Mouse (Mus musculus): Measurements from ENCODE around the gene Ints11. TPM values are rescaled to one million over a fixed set of nuclear protein-coding genes. Genes with fewer than 3 reads are reported as not detected.

Ints11 gene
- polyA plus RNA-seq, 1 experiment from 2014 or later: 19.9 TPM

DNA sequence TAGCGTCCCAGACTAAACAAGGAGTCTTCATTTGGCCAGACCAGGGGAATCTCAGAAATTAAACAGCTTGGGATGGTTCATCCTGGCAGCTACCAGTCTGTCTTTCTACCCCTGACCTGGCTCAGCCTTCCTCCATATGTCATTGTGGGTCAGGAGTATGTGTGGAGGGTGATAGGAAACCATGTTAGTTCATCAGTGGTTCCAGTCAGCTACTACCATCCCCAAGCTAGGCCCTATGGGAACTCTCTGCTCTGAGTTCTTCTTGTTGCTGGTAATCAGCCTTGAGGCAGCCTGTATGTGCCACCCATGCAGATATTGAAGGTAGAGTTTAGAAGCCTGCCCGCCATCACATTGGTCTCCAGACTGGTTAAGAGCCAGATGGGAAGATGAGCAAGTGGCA lies 29.0 kb downstream of the Ints11 start:
- 96% methylated on average over 2 of the region's 2 CpGs for WGBS
- no peak for TF ChIP-seq CTCF (IDR thresholded peaks at IDR 0.05; ENCODE audit: low read depth)
- H3K4me1 ChIP-seq (replicated peaks; ENCODE audit: control insufficient read depth, insufficient read depth, low read length): peaks cover 4% of the 10 kb centered on the region; the same call in 1 of the 2 replicates
- H3K36me3 ChIP-seq (ENCODE audit: control insufficient read depth, insufficient read depth): peaks cover 59% of the 10 kb centered on the region
- H3K27me3 ChIP-seq (replicated peaks; ENCODE audit: control insufficient read depth, insufficient read depth, low read length): no peaks in the 10 kb centered on the region
- no peak overlapping the region for H3K4me2 ChIP-seq (replicated peaks; ENCODE audit: low read depth)
- no peak overlapping the region for H3K4me3 ChIP-seq (ENCODE audit: low read depth, low read length)
- ATAC-seq: no peak
- H3K27ac ChIP-seq (ENCODE audit: low read depth, low read length): no peak overlapping the region
- H3K9ac ChIP-seq (ENCODE audit: low read depth, low read length): no peak overlapping the region
- H3K9me3 ChIP-seq (ENCODE audit: control insufficient read depth): no peaks in the 10 kb centered on the region

DNA sequence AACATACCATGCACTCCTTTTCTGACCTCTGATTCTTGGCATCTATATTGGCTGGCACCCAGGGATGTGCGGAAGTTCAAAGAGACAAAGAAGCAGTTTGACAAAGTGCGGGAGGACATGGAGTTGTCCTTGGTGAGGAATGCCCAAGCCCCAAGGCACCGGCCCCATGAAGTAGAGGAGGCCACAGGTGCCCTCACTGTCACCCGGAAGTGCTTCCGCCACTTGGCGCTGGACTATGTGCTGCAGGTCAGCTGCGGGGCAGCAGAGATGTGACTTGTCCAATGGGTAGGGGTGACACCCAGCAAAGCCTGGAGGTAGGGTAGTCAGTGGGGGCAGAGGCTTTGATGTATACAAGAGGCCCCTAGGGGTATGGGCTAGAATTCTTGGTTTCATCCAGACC lies 30.0 kb downstream of the Ints11 start:
- no peak overlapping the region for H3K4me2 ChIP-seq (replicated peaks; ENCODE audit: low read depth)
- TF ChIP-seq CTCF (IDR thresholded peaks at IDR 0.05; ENCODE audit: low read depth): no peak
- no peak overlapping the region for H3K27ac ChIP-seq (ENCODE audit: low read depth, low read length)
- H3K27me3 ChIP-seq (replicated peaks; ENCODE audit: control insufficient read depth, insufficient read depth, low read length): no peaks in the 10 kb centered on the region
- H3K9me3 ChIP-seq (ENCODE audit: control insufficient read depth): no peaks in the 10 kb centered on the region
- H3K4me1 ChIP-seq (replicated peaks; ENCODE audit: control insufficient read depth, insufficient read depth, low read length): peaks cover 4% of the 10 kb centered on the region; the same call in 1 of the 2 replicates
- H3K4me3 ChIP-seq (ENCODE audit: low read depth, low read length): no peak overlapping the region
- WGBS: 94% methylated on average over 7 of the region's 7 CpGs
- ATAC-seq: no peak
- peaks cover 63% of the 10 kb centered on the region for H3K36me3 ChIP-seq (ENCODE audit: control insufficient read depth, insufficient read depth)
- no peak overlapping the region for H3K9ac ChIP-seq (ENCODE audit: low read depth, low read length)

DNA sequence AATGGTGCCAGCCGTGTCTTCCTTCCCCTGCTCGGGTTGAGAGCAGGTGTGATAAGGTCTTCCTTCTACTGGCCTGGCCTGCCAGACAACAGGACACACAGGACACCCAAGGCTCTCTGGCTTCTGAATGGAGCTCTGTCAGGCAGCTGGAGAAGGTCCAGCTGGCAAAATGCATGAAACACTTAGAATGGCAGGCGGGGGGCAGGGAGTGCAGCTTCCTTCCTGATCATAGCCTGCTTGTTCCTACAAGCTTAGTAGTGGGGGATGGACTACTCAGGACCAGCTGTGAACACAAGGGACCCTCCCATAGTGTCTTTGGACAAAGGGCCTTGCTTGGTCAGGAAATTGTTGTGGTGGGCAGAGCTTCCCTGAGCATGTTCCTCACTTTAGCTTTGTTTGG lies 31.9 kb downstream of the Ints11 start:
- Histone ChIP-seq H3K4me1 (replicated peaks; ENCODE audit: control insufficient read depth, insufficient read depth, low read length) (no peaks in the 10 kb centered on the region), H3K36me3 (ENCODE audit: control insufficient read depth, insufficient read depth) (peaks cover 75% of the 10 kb centered on the region), H3K4me3 (ENCODE audit: low read depth, low read length) (no peak overlapping the region), H3K27me3 (replicated peaks; ENCODE audit: control insufficient read depth, insufficient read depth, low read length) (no peaks in the 10 kb centered on the region), H3K9me3 (ENCODE audit: control insufficient read depth) (no peaks in the 10 kb centered on the region), H3K4me2 (replicated peaks; ENCODE audit: low read depth) (no peak overlapping the region), H3K27ac (ENCODE audit: low read depth, low read length) (no peak overlapping the region), H3K9ac (ENCODE audit: low read depth, low read length) (no peak overlapping the region)
- ATAC-seq: no peak
- 63% methylated on average over 3 of the region's 3 CpGs for WGBS
- TF ChIP-seq CTCF (IDR thresholded peaks at IDR 0.05; ENCODE audit: low read depth): no peak

DNA sequence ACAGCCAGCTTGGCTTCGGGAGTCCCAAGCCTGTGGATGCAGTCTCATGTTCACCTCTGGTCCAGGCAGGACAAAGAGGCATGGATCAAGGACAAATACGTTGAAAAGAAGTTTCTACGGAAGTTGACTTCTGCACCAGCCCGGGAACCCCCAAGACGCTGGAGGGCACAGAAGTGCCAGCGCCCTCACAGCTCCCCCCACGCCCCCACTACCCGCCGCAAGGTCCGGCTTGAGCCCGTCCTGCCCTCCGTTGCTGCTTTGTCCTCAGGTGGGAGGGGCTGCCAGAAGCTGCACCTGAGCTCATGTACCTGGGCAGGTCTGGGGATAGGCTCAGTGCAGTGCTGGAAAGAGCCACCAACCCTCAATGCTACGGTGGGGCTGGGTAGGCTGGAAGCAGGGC lies 33.9 kb downstream of the Ints11 start:
- H3K27me3 ChIP-seq (replicated peaks; ENCODE audit: control insufficient read depth, insufficient read depth, low read length): no peaks in the 10 kb centered on the region
- no peaks in the 10 kb centered on the region for H3K9me3 ChIP-seq (ENCODE audit: control insufficient read depth)
- no peak overlapping the region for H3K4me2 ChIP-seq (replicated peaks; ENCODE audit: low read depth)
- 93% methylated on average over 13 of the region's 13 CpGs for WGBS
- no peak overlapping the region for H3K27ac ChIP-seq (ENCODE audit: low read depth, low read length)
- no peak overlapping the region for H3K9ac ChIP-seq (ENCODE audit: low read depth, low read length)
- H3K4me3 ChIP-seq (ENCODE audit: low read depth, low read length): no peak overlapping the region
- peaks cover 62% of the 10 kb centered on the region for H3K36me3 ChIP-seq (ENCODE audit: control insufficient read depth, insufficient read depth)
- H3K4me1 ChIP-seq (replicated peaks; ENCODE audit: control insufficient read depth, insufficient read depth, low read length): no peaks in the 10 kb centered on the region
- ATAC-seq: no peak
- no peak for TF ChIP-seq CTCF (IDR thresholded peaks at IDR 0.05; ENCODE audit: low read depth)

DNA sequence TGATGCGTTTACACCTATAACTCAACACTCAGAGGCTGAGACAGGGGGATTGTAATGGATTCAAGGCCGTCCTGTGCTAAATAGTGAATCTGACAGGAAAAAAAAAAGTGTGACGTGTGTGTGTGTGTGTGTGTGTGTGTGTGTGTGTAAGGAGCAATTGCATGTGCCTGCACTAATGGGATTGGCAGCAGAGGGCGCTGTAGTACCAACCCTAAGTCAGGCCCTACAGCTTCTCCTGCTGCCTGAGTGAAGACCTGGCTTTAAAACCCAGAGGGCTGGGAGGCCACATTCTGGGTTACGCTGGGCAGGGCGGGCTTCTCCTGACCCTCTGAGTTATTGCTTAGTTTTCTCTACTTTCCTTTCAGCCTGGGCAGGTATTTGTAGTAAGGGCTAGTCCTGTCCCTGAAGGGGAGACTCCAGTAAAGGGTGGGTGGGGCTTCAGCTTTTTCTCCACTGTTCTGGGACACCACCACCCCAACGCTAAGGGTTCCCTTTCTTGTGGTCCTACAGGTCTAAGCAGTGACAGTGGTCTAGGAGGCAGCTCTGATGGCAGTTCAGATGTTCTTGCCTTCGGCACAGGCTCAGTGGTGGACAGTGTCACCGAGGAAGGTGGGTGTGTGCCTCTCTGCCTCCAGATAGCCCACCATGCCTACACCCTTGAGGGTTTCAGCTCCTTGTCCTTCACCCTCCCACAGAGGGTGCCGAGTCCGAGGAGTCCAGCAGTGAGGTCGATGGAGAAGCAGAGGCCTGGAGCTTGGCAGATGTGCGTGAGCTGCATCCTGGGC lies 35.2 kb downstream of the Ints11 start:
- WGBS: 91% methylated on average over 13 of the region's 13 CpGs
- H3K36me3 ChIP-seq (ENCODE audit: control insufficient read depth, insufficient read depth): peaks cover 52% of the 10 kb centered on the region; the same call in 1 of the 2 replicates
- H3K4me3 ChIP-seq (ENCODE audit: low read depth, low read length): no peak overlapping the region
- H3K27me3 ChIP-seq (replicated peaks; ENCODE audit: control insufficient read depth, insufficient read depth, low read length): no peaks in the 10 kb centered on the region
- peak; percentile 55 for TF ChIP-seq CTCF (IDR thresholded peaks at IDR 0.05; ENCODE audit: low read depth)
- no peaks in the 10 kb centered on the region for H3K9me3 ChIP-seq (ENCODE audit: control insufficient read depth)
- H3K4me2 ChIP-seq (replicated peaks; ENCODE audit: low read depth): no peak overlapping the region
- H3K9ac ChIP-seq (ENCODE audit: low read depth, low read length): no peak overlapping the region
- H3K27ac ChIP-seq (ENCODE audit: low read depth, low read length): no peak overlapping the region
- no peaks in the 10 kb centered on the region for H3K4me1 ChIP-seq (replicated peaks; ENCODE audit: control insufficient read depth, insufficient read depth, low read length)
- no peak for ATAC-seq

DNA sequence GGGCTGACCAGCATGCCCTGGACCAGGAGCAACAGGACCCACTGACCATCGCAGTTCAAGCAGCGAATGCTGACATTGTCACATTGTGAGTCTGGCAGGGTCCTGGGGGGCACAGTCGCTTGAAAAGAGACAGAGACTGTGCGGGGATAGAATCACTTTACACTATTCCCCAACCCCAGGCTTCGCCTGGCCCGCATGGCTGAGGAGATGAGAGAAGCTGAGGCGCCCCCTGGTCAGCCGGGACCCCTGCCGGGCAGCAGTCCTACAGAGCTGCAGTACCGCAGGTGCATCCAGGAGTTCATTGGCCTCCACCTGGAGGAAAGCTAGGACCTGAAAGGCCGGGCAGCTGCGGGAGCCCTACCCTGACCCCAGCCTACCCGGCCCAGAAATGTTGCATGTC lies 36.3 kb downstream of the Ints11 start:
- no peak overlapping the region for H3K9ac ChIP-seq (ENCODE audit: low read depth, low read length)
- no peaks in the 10 kb centered on the region for H3K27me3 ChIP-seq (replicated peaks; ENCODE audit: control insufficient read depth, insufficient read depth, low read length)
- H3K4me1 ChIP-seq (replicated peaks; ENCODE audit: control insufficient read depth, insufficient read depth, low read length): no peaks in the 10 kb centered on the region
- WGBS: 86% methylated on average over 13 of the region's 13 CpGs
- no peak for TF ChIP-seq CTCF (IDR thresholded peaks at IDR 0.05; ENCODE audit: low read depth)
- H3K36me3 ChIP-seq (ENCODE audit: control insufficient read depth, insufficient read depth): peaks cover 43% of the 10 kb centered on the region; the same call in 1 of the 2 replicates
- H3K9me3 ChIP-seq (ENCODE audit: control insufficient read depth): no peaks in the 10 kb centered on the region
- H3K4me3 ChIP-seq (ENCODE audit: low read depth, low read length): no peak overlapping the region
- H3K4me2 ChIP-seq (replicated peaks; ENCODE audit: low read depth): no peak overlapping the region
- no peak for ATAC-seq
- H3K27ac ChIP-seq (ENCODE audit: low read depth, low read length): no peak overlapping the region

Data from intestine, postnatal 0 days (tissue).